Mouse (Mus musculus): ENCODE data around the gene Mob1a. TPM values are rescaled to one million over a fixed set of nuclear protein-coding genes. Genes with fewer than 3 reads are reported as not detected.
A peak's percentile ranks its signal among the peaks of the same experiment; 100 is the strongest.

Mob1a gene
- 38.9 and 92.4 TPM in 2 replicates for polyA plus RNA-seq (2014; fragmentation: Nextera tagmentation; extraction: Ambion mirVana)

DNA sequence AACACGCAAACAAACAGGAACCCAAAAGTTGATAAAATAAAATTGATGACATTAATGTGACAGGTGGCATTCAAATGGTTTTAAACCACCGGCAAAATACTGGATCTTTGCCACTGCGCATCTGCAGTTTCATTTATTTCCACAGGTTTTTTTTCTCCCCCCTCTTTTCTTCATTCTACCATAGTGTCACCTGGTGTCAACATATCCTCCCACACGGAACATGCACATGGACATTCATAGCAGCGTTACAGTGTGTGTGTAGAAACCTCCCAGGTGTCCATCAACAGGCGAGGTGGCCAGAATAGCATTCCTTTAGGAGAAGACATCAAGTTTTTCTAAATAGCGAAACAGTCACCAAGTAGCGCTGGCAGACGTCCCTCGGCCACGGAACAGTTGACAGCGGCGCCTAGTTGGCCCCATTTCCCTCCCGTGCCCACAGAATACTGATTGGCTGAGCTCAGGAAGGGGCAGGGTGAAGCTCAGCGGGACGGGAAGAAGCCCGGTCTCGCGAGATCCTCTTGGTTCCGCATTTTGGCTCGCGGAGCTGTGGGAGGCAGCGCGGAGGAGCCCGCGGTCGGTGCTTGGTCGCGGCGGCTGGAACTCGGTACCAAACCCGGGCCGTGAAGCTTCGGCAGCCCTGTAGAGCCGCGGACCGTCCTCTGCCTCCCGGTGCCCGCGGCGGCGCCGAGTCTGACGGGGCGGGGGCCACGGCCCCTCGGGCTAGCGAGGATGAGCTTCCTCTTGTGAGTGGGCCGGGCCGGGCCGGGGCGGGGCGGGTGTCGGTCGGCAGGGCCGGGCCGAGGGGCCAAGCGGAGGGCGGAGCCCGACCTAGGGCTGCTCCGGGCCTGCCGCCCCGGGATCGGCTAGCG lies at the start of gene Mob1a, which contains the start of gene Mthfd2:
Mob1a (plus strand) TSS at position 492 of the 869 bp plus-strand sequence.
Mthfd2 (minus strand) TSS at position 384 of the 869 bp plus-strand sequence.
- Histone ChIP-seq H3K9ac (ENCODE audit: low read depth, low read length) (peak within 1 kb of the TSS; percentile 88), H3K27ac (ENCODE audit: low read depth, low read length) (peak within 1 kb of the TSS; percentile 92), H3K9me3 (ENCODE audit: control insufficient read depth, low read length) (no peaks in the 10 kb centered on the region), H3K36me3 (ENCODE audit: control insufficient read depth, insufficient read depth, low read length) (peaks cover 17% of the 10 kb centered on the region), H3K4me1 (ENCODE audit: control insufficient read depth, insufficient read depth, low read length) (peaks cover 7% of the 10 kb centered on the region), H3K4me3 (ENCODE audit: low read length) (peak within 1 kb of the TSS; percentile 70), H3K27me3 (ENCODE audit: control insufficient read depth, insufficient read depth, low read length) (no peaks in the 10 kb centered on the region), H3K4me2 (replicated peaks; ENCODE audit: low read depth, low read length) (peak within 1 kb of the TSS; percentile 77)
- 1% methylated on average over 64 of the region's 65 CpGs for WGBS
- peak; percentile 97 for ATAC-seq (ENCODE audit: low FRiP score, low TSS enrichment)

DNA sequence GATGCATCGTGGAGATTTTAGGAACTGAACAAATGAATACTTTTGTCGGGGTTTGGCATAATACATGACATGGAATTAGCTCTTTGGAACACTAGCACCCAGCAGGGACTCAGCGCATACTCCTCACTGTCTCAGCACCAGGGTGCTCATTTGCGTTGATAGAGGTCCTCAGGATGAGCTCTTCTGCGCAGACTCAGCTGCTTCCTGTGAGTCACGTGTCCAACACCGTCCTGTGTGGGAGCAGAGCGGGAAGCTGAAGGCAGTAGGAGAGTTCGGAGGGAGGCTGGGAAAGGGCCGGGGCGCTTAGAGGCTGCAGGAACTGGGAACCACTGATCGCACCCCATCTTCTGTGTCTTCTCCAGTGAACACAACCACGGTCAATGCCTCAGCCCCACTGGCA lies 48.7 kb upstream of the Mob1a start:
- H3K4me1 ChIP-seq (ENCODE audit: control insufficient read depth, insufficient read depth, low read length), result no peaks in the 10 kb centered on the region
- H3K4me3 ChIP-seq (ENCODE audit: low read length), result no peak overlapping the region
- no peak overlapping the region for H3K4me2 ChIP-seq (replicated peaks; ENCODE audit: low read depth, low read length)
- H3K27me3 ChIP-seq (ENCODE audit: control insufficient read depth, insufficient read depth, low read length), result no peaks in the 10 kb centered on the region
- whole genome bisulfite sequencing, result 71% methylated on average over 13 of the region's 13 CpGs
- no peak for ATAC-seq (ENCODE audit: low FRiP score, low TSS enrichment)
- H3K27ac ChIP-seq (ENCODE audit: low read depth, low read length), result no peak overlapping the region
- no peaks in the 10 kb centered on the region for H3K36me3 ChIP-seq (ENCODE audit: control insufficient read depth, insufficient read depth, low read length)
- no peak overlapping the region for H3K9ac ChIP-seq (ENCODE audit: low read depth, low read length)
- no peaks in the 10 kb centered on the region for H3K9me3 ChIP-seq (ENCODE audit: control insufficient read depth, low read length)

DNA sequence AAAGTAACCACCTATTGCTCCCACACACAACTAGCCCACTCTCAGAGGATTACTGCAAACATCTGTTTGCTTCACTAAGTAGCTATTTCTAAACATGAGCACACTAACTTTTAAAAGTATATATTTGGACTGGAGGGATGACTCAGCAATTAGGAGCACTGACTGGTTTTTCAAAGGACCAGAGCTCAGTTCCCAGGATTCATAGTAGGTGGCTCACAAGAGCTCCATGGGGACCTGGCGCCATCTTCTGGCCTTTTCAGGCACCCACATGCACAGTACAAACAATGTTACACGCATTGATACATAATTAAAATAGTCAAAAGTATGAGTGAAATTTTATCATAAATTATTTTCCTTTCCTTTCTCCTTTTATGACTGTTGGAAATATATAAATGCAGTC lies 46.9 kb upstream of the Mob1a start:
- Histone ChIP-seq H3K4me2 (replicated peaks; ENCODE audit: low read depth, low read length) (no peak overlapping the region), H3K4me3 (ENCODE audit: low read length) (no peak overlapping the region), H3K4me1 (ENCODE audit: control insufficient read depth, insufficient read depth, low read length) (no peaks in the 10 kb centered on the region), H3K27ac (ENCODE audit: low read depth, low read length) (no peak overlapping the region), H3K27me3 (ENCODE audit: control insufficient read depth, insufficient read depth, low read length) (no peaks in the 10 kb centered on the region), H3K36me3 (ENCODE audit: control insufficient read depth, insufficient read depth, low read length) (no peaks in the 10 kb centered on the region), H3K9me3 (ENCODE audit: control insufficient read depth, low read length) (no peaks in the 10 kb centered on the region), H3K9ac (ENCODE audit: low read depth, low read length) (no peak overlapping the region)
- 38% methylated on average over 2 of the region's 2 CpGs for WGBS
- no peak for ATAC-seq (ENCODE audit: low FRiP score, low TSS enrichment)

GRCm38 (mm10) chr6:83280256-83280955 lies 45.4 kb upstream of the Mob1a start:
- Histone ChIP-seq H3K27me3 (ENCODE audit: control insufficient read depth, insufficient read depth, low read length) (no peaks in the 10 kb centered on the region), H3K27ac (ENCODE audit: low read depth, low read length) (no peak overlapping the region), H3K36me3 (ENCODE audit: control insufficient read depth, insufficient read depth, low read length) (no peaks in the 10 kb centered on the region), H3K4me1 (ENCODE audit: control insufficient read depth, insufficient read depth, low read length) (no peaks in the 10 kb centered on the region), H3K9ac (ENCODE audit: low read depth, low read length) (no peak overlapping the region), H3K4me3 (ENCODE audit: low read length) (no peak overlapping the region), H3K4me2 (replicated peaks; ENCODE audit: low read depth, low read length) (no peak overlapping the region), H3K9me3 (ENCODE audit: control insufficient read depth, low read length) (no peaks in the 10 kb centered on the region)
- ATAC-seq (ENCODE audit: low FRiP score, low TSS enrichment), result no peak
- 79% methylated on average over 8 of the region's 8 CpGs for WGBS

DNA sequence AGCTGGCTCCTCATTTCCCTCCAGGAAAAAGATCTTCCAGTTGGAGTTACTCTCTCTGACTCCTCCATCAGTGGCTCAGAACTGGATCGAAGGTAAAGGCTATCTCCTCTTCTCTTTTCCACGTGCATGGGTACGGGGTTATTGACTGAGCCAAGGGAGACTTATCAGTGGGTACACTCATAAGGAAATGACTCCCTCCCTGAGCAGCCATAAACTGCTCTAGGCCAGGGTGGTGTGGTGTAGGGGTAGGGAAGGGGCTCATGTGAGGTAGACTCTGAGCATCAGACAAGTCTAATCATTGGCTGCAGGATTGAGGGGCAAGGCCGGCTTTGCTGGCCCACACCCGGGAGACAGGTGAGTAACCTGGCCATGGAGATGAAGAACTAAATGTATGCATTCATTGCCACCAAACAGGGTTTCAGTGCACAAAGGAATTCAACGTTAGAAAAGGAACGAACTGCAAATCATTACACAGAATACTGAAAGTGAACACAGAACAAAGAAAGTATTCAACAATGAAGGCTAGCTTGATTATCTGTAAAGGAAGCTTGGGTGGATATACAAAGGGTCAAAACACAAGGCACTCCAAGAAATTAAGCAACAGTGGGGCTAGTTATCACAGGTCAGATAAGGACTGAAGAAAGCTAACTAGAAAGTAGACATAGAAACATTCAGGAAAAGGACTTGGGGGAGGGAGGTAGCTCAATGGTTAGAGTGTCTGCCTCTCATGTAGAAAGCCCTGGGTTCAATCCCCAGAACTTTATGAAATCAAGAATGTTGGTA lies 25.2 kb upstream of the Mob1a start:
- H3K4me3 ChIP-seq (ENCODE audit: low read length), result no peak overlapping the region
- no peak overlapping the region for H3K4me2 ChIP-seq (replicated peaks; ENCODE audit: low read depth, low read length)
- WGBS, result 79% methylated on average over 7 of the region's 7 CpGs
- peaks cover 9% of the 10 kb centered on the region for H3K36me3 ChIP-seq (ENCODE audit: control insufficient read depth, insufficient read depth, low read length)
- no peak overlapping the region for H3K9ac ChIP-seq (ENCODE audit: low read depth, low read length)
- no peaks in the 10 kb centered on the region for H3K9me3 ChIP-seq (ENCODE audit: control insufficient read depth, low read length)
- H3K4me1 ChIP-seq (ENCODE audit: control insufficient read depth, insufficient read depth, low read length), result no peaks in the 10 kb centered on the region
- no peak overlapping the region for H3K27ac ChIP-seq (ENCODE audit: low read depth, low read length)
- no peaks in the 10 kb centered on the region for H3K27me3 ChIP-seq (ENCODE audit: control insufficient read depth, insufficient read depth, low read length)
- ATAC-seq (ENCODE audit: low FRiP score, low TSS enrichment), result no peak

GRCm38 (mm10) chr6:83301294-83301693 lies 24.5 kb upstream of the Mob1a start:
- Histone ChIP-seq H3K4me1 (ENCODE audit: control insufficient read depth, insufficient read depth, low read length) (no peaks in the 10 kb centered on the region), H3K27me3 (ENCODE audit: control insufficient read depth, insufficient read depth, low read length) (no peaks in the 10 kb centered on the region), H3K9ac (ENCODE audit: low read depth, low read length) (no peak overlapping the region), H3K36me3 (ENCODE audit: control insufficient read depth, insufficient read depth, low read length) (peaks cover 16% of the 10 kb centered on the region), H3K27ac (ENCODE audit: low read depth, low read length) (no peak overlapping the region), H3K9me3 (ENCODE audit: control insufficient read depth, low read length) (no peaks in the 10 kb centered on the region), H3K4me2 (replicated peaks; ENCODE audit: low read depth, low read length) (no peak overlapping the region), H3K4me3 (ENCODE audit: low read length) (no peak overlapping the region)
- no peak for ATAC-seq (ENCODE audit: low FRiP score, low TSS enrichment)
- 83% methylated on average over 2 of the region's 2 CpGs for WGBS

DNA sequence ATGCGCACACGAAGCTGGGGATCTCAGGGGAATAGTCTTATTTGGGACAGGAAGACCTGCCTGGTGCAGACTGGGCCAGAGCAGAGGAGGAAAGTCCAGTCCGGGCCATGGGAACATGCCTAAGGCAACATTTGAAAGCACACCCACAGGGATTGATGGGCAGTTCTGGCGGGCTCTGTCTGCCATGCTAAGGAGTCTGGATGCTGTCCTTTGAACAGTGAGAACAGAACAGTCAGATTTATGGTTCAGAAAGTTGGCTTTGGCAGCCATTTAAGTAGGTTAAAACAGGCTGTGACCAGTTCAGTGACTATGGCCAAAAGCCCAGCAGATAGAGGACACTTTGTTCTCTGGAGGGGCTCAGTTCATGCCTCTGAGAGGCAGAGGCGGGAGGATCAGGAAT lies 23.6 kb upstream of the Mob1a start:
- H3K9me3 ChIP-seq (ENCODE audit: control insufficient read depth, low read length), result no peaks in the 10 kb centered on the region
- no peak overlapping the region for H3K4me2 ChIP-seq (replicated peaks; ENCODE audit: low read depth, low read length)
- 0 out of 2 replicates have a peak, but pooled peaks have one; percentile 12 for ATAC-seq (ENCODE audit: low FRiP score, low TSS enrichment)
- H3K36me3 ChIP-seq (ENCODE audit: control insufficient read depth, insufficient read depth, low read length), result peaks cover 26% of the 10 kb centered on the region
- no peak overlapping the region for H3K27ac ChIP-seq (ENCODE audit: low read depth, low read length)
- H3K4me3 ChIP-seq (ENCODE audit: low read length), result no peak overlapping the region
- no peaks in the 10 kb centered on the region for H3K27me3 ChIP-seq (ENCODE audit: control insufficient read depth, insufficient read depth, low read length)
- no peaks in the 10 kb centered on the region for H3K4me1 ChIP-seq (ENCODE audit: control insufficient read depth, insufficient read depth, low read length)
- WGBS, result 76% methylated on average over 5 of the region's 5 CpGs
- H3K9ac ChIP-seq (ENCODE audit: low read depth, low read length), result no peak overlapping the region

GRCm38 (mm10) chr6:83309017-83309416 lies 16.8 kb upstream of the Mob1a start:
- Histone ChIP-seq H3K36me3 (ENCODE audit: control insufficient read depth, insufficient read depth, low read length) (peaks cover 67% of the 10 kb centered on the region), H3K27me3 (ENCODE audit: control insufficient read depth, insufficient read depth, low read length) (no peaks in the 10 kb centered on the region), H3K4me2 (replicated peaks; ENCODE audit: low read depth, low read length) (no peak overlapping the region), H3K4me3 (ENCODE audit: low read length) (no peak overlapping the region), H3K9ac (ENCODE audit: low read depth, low read length) (no peak overlapping the region), H3K27ac (ENCODE audit: low read depth, low read length) (no peak overlapping the region), H3K4me1 (ENCODE audit: control insufficient read depth, insufficient read depth, low read length) (no peaks in the 10 kb centered on the region), H3K9me3 (ENCODE audit: control insufficient read depth, low read length) (no peaks in the 10 kb centered on the region)
- ATAC-seq (ENCODE audit: low FRiP score, low TSS enrichment), result no peak
- 91% methylated on average over 7 of the region's 7 CpGs for WGBS

Data from kidney, embryonic 14.5 days (tissue).